Mouse (Mus musculus) midbrain, embryonic 11.5 days (tissue): ENCODE measurements around the gene Cd300a. TPM values are rescaled to one million over a fixed set of nuclear protein-coding genes. Genes with fewer than 3 reads are reported as not detected.
A peak's percentile ranks its signal among the peaks of the same experiment; 100 is the strongest.

Experiments used
- ATAC-seq: fragments of 200-750 bp; cut with Nextera tagmentation; 2 replicates; pipeline ENCODE4 v1.8.0; 2017; ENCODE audit warnings: moderate TSS enrichment, moderate library complexity; ENCODE audit not compliant: low FRiP score
- DNase-seq: peaks from one replicate; pipeline ENCODE4 v3.0.0; 2015; ENCODE audit warnings: low spot score; ENCODE audit errors: missing footprints
- H3K27ac ChIP-seq: fragments of 300-500 bp; sonication (generic); 2 replicates; pipeline ENCODE4 v1.5.1; 2014; ENCODE audit warnings: low read depth, low read length
- H3K27me3 ChIP-seq: fragments of 300-500 bp; sonication (generic); 2 replicates; pipeline ENCODE4 v1.6.1; 2014; ENCODE audit warnings: mild to moderate bottlenecking, low read length, moderate library complexity, mixed read lengths; ENCODE audit not compliant: control insufficient read depth, insufficient read depth
- H3K36me3 ChIP-seq: fragments of 300-500 bp; sonication (generic); 2 replicates; pipeline ENCODE4 v1.6.1; 2014; ENCODE audit warnings: mild to moderate bottlenecking, low read length, moderate library complexity, mixed read lengths; ENCODE audit not compliant: control insufficient read depth, insufficient read depth
- H3K4me1 ChIP-seq: fragments of 300-500 bp; sonication (generic); 2 replicates; pipeline ENCODE4 v1.6.1; 2014; ENCODE audit warnings: low read length; ENCODE audit not compliant: control insufficient read depth, insufficient read depth
- H3K4me2 ChIP-seq: fragments of 300-500 bp; sonication (generic); 2 replicates; pipeline ENCODE4 v1.6.1; 2014; ENCODE audit warnings: mild to moderate bottlenecking, moderate library complexity
- H3K4me3 ChIP-seq: fragments of 300-500 bp; sonication (generic); 2 replicates; pipeline ENCODE4 v1.5.1; 2014; ENCODE audit warnings: low read depth, low read length
- H3K9ac ChIP-seq: fragments of 300-500 bp; sonication (generic); 2 replicates; pipeline ENCODE4 v1.6.1; 2014; ENCODE audit warnings: low read length
- H3K9me3 ChIP-seq: fragments of 300-500 bp; sonication (generic); 2 replicates; pipeline ENCODE4 v1.6.1; 2016; ENCODE audit warnings: low read length; ENCODE audit not compliant: control insufficient read depth
- WGBS: fragments of 180-500 bp; shearing (Covaris S2); extraction: QIAGEN DNeasy Blood & Tissue Kit; methylation state at CpG from one replicate; pipeline ENCODE4 v1.1.7; 2014; 5-methylcytosine and 5-hydroxymethylcytosine counted together
- polyA plus RNA-seq: library from polyadenylated mRNA; unstranded; fragments of >200 nt; fragmentation: Nextera tagmentation; extraction: Ambion mirVana; gene quantifications from 2 replicates; pipeline ENCODE4 v1.2.1, GENCODE M21; 2014

Gene Cd300a
- polyA plus RNA-seq, 1 experiment from 2014 or later: 0.79 TPM

DNA sequence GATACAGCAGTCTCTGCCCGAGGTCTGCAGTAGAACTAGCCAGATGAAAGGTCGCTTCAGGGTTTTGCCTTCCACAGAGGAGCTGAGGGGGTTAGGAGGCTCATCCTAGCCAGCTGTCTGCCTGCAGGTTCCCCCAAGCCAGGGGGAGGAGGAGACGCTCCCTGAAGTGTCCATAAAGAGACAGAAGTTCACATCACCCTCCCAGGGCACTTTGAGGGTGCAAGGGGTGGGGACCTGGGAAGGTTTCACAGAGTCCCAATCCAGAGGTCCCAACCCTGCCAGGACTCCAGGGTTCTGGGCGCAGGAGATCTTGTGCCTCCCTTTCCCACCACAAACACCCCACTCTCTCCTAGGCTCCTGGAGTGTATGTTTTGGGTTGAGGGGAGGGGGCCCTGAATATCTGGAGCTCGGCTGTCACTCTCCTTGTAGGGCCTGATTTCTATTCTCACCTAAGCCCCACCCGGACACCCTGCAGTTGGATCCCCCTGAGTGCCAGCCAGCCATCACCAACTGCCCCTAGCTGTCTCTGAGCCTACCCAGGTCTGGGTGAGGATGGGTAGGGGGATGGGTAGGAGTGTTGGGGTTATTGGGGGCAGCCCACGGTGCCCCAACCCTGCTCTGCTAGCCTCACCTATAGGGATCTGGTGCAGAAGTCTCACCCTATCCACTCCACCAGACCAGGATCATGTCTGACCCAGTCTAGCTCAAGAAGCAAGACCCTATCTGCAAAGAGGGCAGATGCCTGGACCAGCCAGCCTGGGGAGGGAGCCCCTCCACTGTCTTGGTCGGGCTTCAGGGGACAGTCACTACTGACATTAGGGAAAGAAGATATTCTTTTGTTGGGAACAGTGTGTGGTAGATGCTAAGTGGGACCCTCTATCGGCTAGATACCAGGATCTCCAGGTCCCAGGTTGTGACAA is 15.4 kb upstream of the Cd300a start:
- ATAC-seq: no peak; the same call in 1 of the 2 replicates
- peak; percentile 73 for DNase-seq
- Histone ChIP-seq H3K4me3 (no peak overlapping the region), H3K36me3 (no peaks in the 10 kb centered on the region), H3K4me1 (peaks cover 18% of the 10 kb centered on the region), H3K4me2 (no peak overlapping the region), H3K27ac (no peak overlapping the region), H3K9ac (no peak overlapping the region), H3K27me3 (no peaks in the 10 kb centered on the region), H3K9me3 (no peaks in the 10 kb centered on the region)
- WGBS: 55% methylated on average over 9 of the region's 9 CpGs

DNA sequence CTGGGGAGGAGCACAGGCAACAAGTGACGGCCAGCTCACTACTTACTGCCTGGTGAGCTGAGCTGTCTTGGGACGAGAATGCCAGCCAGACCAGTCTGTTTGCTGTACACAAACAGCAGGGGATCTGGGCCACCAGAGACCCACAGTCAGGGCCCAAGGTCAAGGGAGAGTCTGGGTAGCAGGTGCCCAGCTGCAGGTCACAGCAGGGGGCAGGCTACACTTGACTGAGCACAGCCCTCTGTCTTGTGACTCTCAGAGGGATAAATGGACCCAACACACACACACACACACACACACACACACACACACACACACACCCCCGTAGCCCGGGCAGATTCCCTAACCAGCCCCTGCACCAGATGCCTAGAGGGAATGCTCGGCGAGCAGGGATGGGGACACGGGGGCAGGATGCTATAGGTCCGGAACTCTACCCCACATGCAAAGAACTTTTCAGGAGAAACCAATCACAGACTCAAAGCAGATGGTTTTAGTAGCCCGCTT is 14.5 kb upstream of the Cd300a start:
- WGBS: 11% methylated on average over 9 of the region's 9 CpGs
- Histone ChIP-seq H3K27me3 (no peaks in the 10 kb centered on the region), H3K27ac (no peak overlapping the region), H3K9ac (0 out of 2 replicates have a peak overlapping the region, but pooled peaks have one; percentile 16), H3K36me3 (no peaks in the 10 kb centered on the region), H3K4me2 (no peak overlapping the region), H3K4me1 (peaks cover 18% of the 10 kb centered on the region), H3K4me3 (no peak overlapping the region), H3K9me3 (no peaks in the 10 kb centered on the region)
- DNase-seq: peak; percentile 85
- no peak for ATAC-seq

DNA sequence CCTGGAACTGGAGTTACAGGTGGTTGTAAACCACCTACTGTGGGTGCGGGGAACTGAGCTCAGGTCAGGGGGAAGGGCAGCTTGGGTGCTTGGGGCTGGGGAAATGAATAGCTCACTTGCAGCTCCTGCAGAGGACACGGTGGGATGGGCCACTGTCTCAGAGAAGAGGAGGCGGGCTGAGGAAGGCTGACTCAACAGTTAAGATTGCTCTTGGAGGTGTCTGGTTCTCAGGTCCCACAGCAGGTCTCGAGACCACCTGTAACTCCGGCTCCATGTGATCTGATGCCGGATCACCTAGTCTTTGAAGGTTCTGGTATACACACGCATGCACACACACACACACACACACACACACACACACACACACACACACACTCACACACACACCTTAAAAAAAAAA is 13.7 kb upstream of the Cd300a start:
- Histone ChIP-seq H3K36me3 (no peaks in the 10 kb centered on the region), H3K4me1 (peaks cover 18% of the 10 kb centered on the region), H3K27me3 (no peaks in the 10 kb centered on the region), H3K4me3 (no peak overlapping the region), H3K9ac (no peak overlapping the region), H3K4me2 (no peak overlapping the region), H3K27ac (no peak overlapping the region), H3K9me3 (no peaks in the 10 kb centered on the region)
- WGBS: 58% methylated on average over 7 of the region's 7 CpGs
- ATAC-seq (no peak), DNase-seq (peak; percentile 78)

DNA sequence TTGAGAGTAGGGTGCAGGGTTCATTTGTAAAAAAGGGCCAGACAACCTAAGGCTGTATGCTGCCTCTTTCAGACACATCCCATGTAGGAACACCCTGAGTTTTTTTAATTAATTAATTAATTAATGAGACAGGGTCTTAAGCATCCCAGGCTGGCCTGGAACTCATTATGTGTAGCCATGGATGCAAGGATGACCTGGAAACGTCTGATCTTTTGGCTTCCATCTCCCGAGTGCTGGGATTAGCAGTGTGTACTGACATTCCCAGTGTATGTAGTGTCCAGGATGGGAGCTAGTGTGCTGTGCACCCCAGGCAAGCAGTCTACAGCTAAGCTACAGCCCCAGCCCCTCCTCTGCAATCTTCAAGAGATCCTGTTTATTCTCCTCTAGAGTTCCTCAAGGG is 13.2 kb upstream of the Cd300a start:
- 44% methylated on average over 2 of the region's 2 CpGs for WGBS
- H3K4me1 ChIP-seq: peaks cover 18% of the 10 kb centered on the region
- no peak for ATAC-seq

DNA sequence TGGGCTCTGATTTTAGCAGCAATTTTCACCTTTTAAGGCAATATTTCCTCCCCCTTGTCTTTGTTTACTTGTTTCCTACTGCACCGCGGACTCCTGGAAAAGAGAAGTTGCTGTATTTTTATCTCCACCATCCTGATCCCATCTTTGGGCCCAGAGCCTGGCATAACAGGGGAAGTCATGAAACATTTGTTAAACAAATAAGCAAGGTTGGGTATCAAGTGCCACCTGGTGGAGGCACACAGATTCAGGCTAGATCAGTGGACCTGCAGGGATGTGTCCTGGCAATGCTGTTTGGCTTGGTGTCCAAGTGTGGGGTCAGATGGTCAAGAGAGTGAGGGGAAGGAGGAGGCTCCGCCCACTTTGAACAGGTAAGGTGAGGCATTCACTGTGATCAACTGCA is 12.7 kb upstream of the Cd300a start:
- Histone ChIP-seq H3K27ac (no peak overlapping the region), H3K9ac (no peak overlapping the region), H3K36me3 (no peaks in the 10 kb centered on the region), H3K4me2 (no peak overlapping the region), H3K4me1 (peaks cover 18% of the 10 kb centered on the region), H3K4me3 (no peak overlapping the region), H3K27me3 (no peaks in the 10 kb centered on the region), H3K9me3 (no peaks in the 10 kb centered on the region)
- DNase-seq (peak; percentile 78), ATAC-seq (no peak; the same call in 1 of the 2 replicates)
- WGBS: 67% methylated on average over 3 of the region's 3 CpGs

More for the DNA sequence above, 13.2 kb upstream of the Cd300a start:
- Histone ChIP-seq H3K4me2 (no peak overlapping the region), H3K27ac (no peak overlapping the region), H3K36me3 (no peaks in the 10 kb centered on the region), H3K9me3 (no peaks in the 10 kb centered on the region), H3K9ac (no peak overlapping the region), H3K4me3 (no peak overlapping the region), H3K27me3 (no peaks in the 10 kb centered on the region)
- peak; percentile 79 for DNase-seq

GRCm38 (mm10) chr11:114879666-114880065 is 10.2 kb upstream of the Cd300a start:
- no peaks in the 10 kb centered on the region for H3K36me3 ChIP-seq
- H3K4me3 ChIP-seq: no peak overlapping the region
- WGBS: 82% methylated on average over 2 of the region's 2 CpGs
- ATAC-seq (no peak), DNase-seq (no peak)
- no peak overlapping the region for H3K27ac ChIP-seq
- no peak overlapping the region for H3K4me2 ChIP-seq
- H3K4me1 ChIP-seq: peaks cover 7% of the 10 kb centered on the region; the same call in 1 of the 2 replicates
- H3K27me3 ChIP-seq: no peaks in the 10 kb centered on the region
- no peaks in the 10 kb centered on the region for H3K9me3 ChIP-seq
- no peak overlapping the region for H3K9ac ChIP-seq

- Histone ChIP-seq H3K9ac (no peak overlapping the region), H3K9me3 (no peaks in the 10 kb centered on the region), H3K4me1 (peaks cover 4% of the 10 kb centered on the region; the same call in 1 of the 2 replicates), H3K36me3 (no peaks in the 10 kb centered on the region), H3K4me2 (no peak overlapping the region), H3K4me3 (no peak overlapping the region), H3K27ac (no peak overlapping the region), H3K27me3 (no peaks in the 10 kb centered on the region)
- ATAC-seq (no peak), DNase-seq (peak; percentile 82)
Observed at GRCm38 (mm10) chr11:114880185-114880584, 9.7 kb upstream of the Cd300a start.

- Histone ChIP-seq H3K4me2 (no peak overlapping the region), H3K27me3 (no peaks in the 10 kb centered on the region), H3K36me3 (no peaks in the 10 kb centered on the region), H3K4me3 (no peak overlapping the region), H3K9ac (no peak overlapping the region), H3K9me3 (no peaks in the 10 kb centered on the region), H3K4me1 (peaks cover under 1% of the 10 kb centered on the region; the same call in 1 of the 2 replicates), H3K27ac (no peak overlapping the region)
- no peak for ATAC-seq
- WGBS: 0% methylated on average over 1 of the region's 1 CpGs
- peak; percentile 93 for DNase-seq
Observed at GRCm38 (mm10) chr11:114880589-114880988, 9.3 kb upstream of the Cd300a start.

GRCm38 (mm10) chr11:114883251-114883789 is 6.5 kb upstream of the Cd300a start:
- no peak overlapping the region for H3K4me2 ChIP-seq
- ATAC-seq (no peak), DNase-seq (no peak)
- 95% methylated on average over 4 of the region's 4 CpGs for WGBS
- H3K9me3 ChIP-seq: no peaks in the 10 kb centered on the region
- no peak overlapping the region for H3K27ac ChIP-seq
- no peak overlapping the region for H3K9ac ChIP-seq
- no peaks in the 10 kb centered on the region for H3K4me1 ChIP-seq
- no peak overlapping the region for H3K4me3 ChIP-seq
- no peaks in the 10 kb centered on the region for H3K36me3 ChIP-seq
- H3K27me3 ChIP-seq: no peaks in the 10 kb centered on the region
